Comparison of ENCODE assay signal across 8 mouse cellular contexts in genomic region chr10:118870201-118870980, GRCm38 (mm10). TPM values are rescaled to one million over a fixed set of nuclear protein-coding genes. Genes with fewer than 3 reads are reported as not detected.
DNase-seq lines count a peak whose midpoint lies in the region; ATAC-seq and TF ChIP-seq lines count a peak whose summit lies in the region.

Gene Dyrk2, minus strand, starts transcription at chr10:118870209.

- peak within 1 kb of the TSS; percentile 60 for H3K9ac ChIP-seq in CH12.LX (ENCODE audit: insufficient read depth, low read depth)
- peak within 1 kb of the TSS; percentile 100 for H3K9ac ChIP-seq in heart, embryonic 11.5 days (ENCODE audit: low read depth, low read length)
- H3K9ac ChIP-seq in kidney, embryonic 16.5 days (replicated peaks; ENCODE audit: low read length): peak within 1 kb of the TSS; percentile 99
- peak within 1 kb of the TSS; percentile 97 for H3K9ac ChIP-seq in neural tube, embryonic 14.5 days (replicated peaks; ENCODE audit: low read depth, low read length)

- H3K4me2 ChIP-seq in CH12.LX (ENCODE audit: insufficient read depth, low read depth, poor library complexity, severe bottlenecking): peak within 1 kb of the TSS; percentile 83
- peak within 1 kb of the TSS; percentile 96 for H3K4me2 ChIP-seq in heart, embryonic 11.5 days
- H3K4me2 ChIP-seq in kidney, embryonic 16.5 days (replicated peaks; ENCODE audit: low read depth, low read length): peak within 1 kb of the TSS; percentile 84
- H3K4me2 ChIP-seq in neural tube, embryonic 14.5 days (ENCODE audit: low read depth, low read length): peak within 1 kb of the TSS; percentile 66

- no peak for TF ChIP-seq EP300 in CH12.LX (IDR thresholded peaks at IDR 0.05; ENCODE audit: low read length)

- no peaks in the 10 kb centered on the region for H3K27me3 ChIP-seq in CH12.LX (replicated peaks)
- no peaks in the 10 kb centered on the region for H3K27me3 ChIP-seq in embryonic facial prominence, embryonic 10.5 days (replicated peaks; ENCODE audit: low read depth, poor library complexity, severe bottlenecking)
- H3K27me3 ChIP-seq in heart, embryonic 11.5 days (ENCODE audit: control insufficient read depth, insufficient read depth, low read length): no peaks in the 10 kb centered on the region
- no peaks in the 10 kb centered on the region for H3K27me3 ChIP-seq in kidney, embryonic 16.5 days (ENCODE audit: insufficient read depth, low read length)
- no peaks in the 10 kb centered on the region for H3K27me3 ChIP-seq in neural tube, embryonic 14.5 days (ENCODE audit: control insufficient read depth, insufficient read depth, low read length)

- H3K4me1 ChIP-seq in CH12.LX (ENCODE audit: control insufficient read depth in 1 of 2, insufficient read depth in 2 of 2): peaks cover 4 to 29% of the 10 kb centered on the region in 2 experiments; a peak in 2 of 4 replicates
- H3K4me1 ChIP-seq in embryonic facial prominence, embryonic 10.5 days: peaks cover 40% of the 10 kb centered on the region
- H3K4me1 ChIP-seq in heart, embryonic 11.5 days (ENCODE audit: control insufficient read depth, insufficient read depth, low read length): peaks cover 21% of the 10 kb centered on the region
- peaks cover 30% of the 10 kb centered on the region for H3K4me1 ChIP-seq in kidney, embryonic 16.5 days (ENCODE audit: insufficient read depth, low read length)
- H3K4me1 ChIP-seq in neural tube, embryonic 14.5 days (ENCODE audit: control insufficient read depth, insufficient read depth, low read length): peaks cover 21% of the 10 kb centered on the region

- peaks cover 0 to 6% of the 10 kb centered on the region in 2 experiments for H3K36me3 ChIP-seq in CH12.LX (replicated peaks in 1 of 2; ENCODE audit: control insufficient read depth in 1 of 2, insufficient read depth in 1 of 2, low read length in 1 of 2)
- peaks cover 2% of the 10 kb centered on the region; the same call in 1 of the 2 replicates for H3K36me3 ChIP-seq in embryonic facial prominence, embryonic 10.5 days (replicated peaks)
- H3K36me3 ChIP-seq in heart, embryonic 11.5 days (ENCODE audit: control insufficient read depth, insufficient read depth, low read length): no peaks in the 10 kb centered on the region
- no peaks in the 10 kb centered on the region for H3K36me3 ChIP-seq in kidney, embryonic 16.5 days (ENCODE audit: insufficient read depth, low read length)
- no peaks in the 10 kb centered on the region; the same call in 1 of the 2 replicates for H3K36me3 ChIP-seq in neural tube, embryonic 14.5 days (ENCODE audit: control insufficient read depth, insufficient read depth, low read length)

- TF ChIP-seq RAD21 in CH12.LX (IDR thresholded peaks at IDR 0.05; ENCODE audit: low read depth, low read length): no peak

- TF ChIP-seq POLR2A in CH12.LX (IDR thresholded peaks at IDR 0.05; ENCODE audit: low read depth, low read length): no peak

- peak within 1 kb of the TSS; percentile 40 to 87 (median 80) for H3K4me3 ChIP-seq in CH12.LX (replicated peaks in 1 of 3; ENCODE audit: low read depth in 2 of 3, low read length in 2 of 3, poor library complexity in 1 of 3)
- H3K4me3 ChIP-seq in embryonic facial prominence, embryonic 10.5 days: peak within 1 kb of the TSS; percentile 99
- H3K4me3 ChIP-seq in heart, embryonic 11.5 days (ENCODE audit: low read depth, low read length): peak within 1 kb of the TSS; percentile 97
- peak within 1 kb of the TSS; percentile 95 for H3K4me3 ChIP-seq in kidney, embryonic 16.5 days (ENCODE audit: low read length)
- peak within 1 kb of the TSS; percentile 95 for H3K4me3 ChIP-seq in neural tube, embryonic 14.5 days (ENCODE audit: low read depth, low read length)

- DNase-seq in CH12.LX (ENCODE audit: extremely low read depth): peak; percentile 51
- DNase-seq in ZHBTc4 (ENCODE audit: low read depth, low spot score): peak; percentile 45
- DNase-seq in embryonic facial prominence, embryonic 10.5 days (ENCODE audit: low spot score): peak; percentile 60
- peak; percentile 33 to 43 for DNase-seq in lung, adult 18-20 months
- DNase-seq in yolk sac, embryonic 10.5 days (ENCODE audit: low spot score): no peak

- peaks cover 12% of the 10 kb centered on the region for H3K79me2 ChIP-seq in CH12.LX (replicated peaks; ENCODE audit: control insufficient read depth, extremely low read depth, insufficient read depth, poor library complexity, severe bottlenecking)

- no peak for TF ChIP-seq CTCF in CH12.LX (conservative IDR thresholded peaks at IDR 0.05 in 1 of 2, IDR thresholded peaks at IDR 0.05 in 1 of 2; ENCODE audit: low read depth in 2 of 2, low read length in 2 of 2)

- H3K27ac ChIP-seq in CH12.LX (ENCODE audit: insufficient read depth, low read depth): no peak within 1 kb of the TSS
- peak within 1 kb of the TSS; percentile 99 for H3K27ac ChIP-seq in embryonic facial prominence, embryonic 10.5 days (replicated peaks)
- H3K27ac ChIP-seq in heart, embryonic 11.5 days (ENCODE audit: low read depth, low read length): peak within 1 kb of the TSS; percentile 95
- peak within 1 kb of the TSS; percentile 96 for H3K27ac ChIP-seq in kidney, embryonic 16.5 days (ENCODE audit: low read length)
- H3K27ac ChIP-seq in neural tube, embryonic 14.5 days (ENCODE audit: low read depth, low read length): peak within 1 kb of the TSS; percentile 97

- no peak for ATAC-seq in heart, embryonic 11.5 days (replicated peaks; ENCODE audit: insufficient number of reproducible peaks, low FRiP score, low TSS enrichment)
- peak; percentile 5; the same call in 1 of the 2 replicates for ATAC-seq in kidney, embryonic 16.5 days (ENCODE audit: low FRiP score, low TSS enrichment)
- no peak; the same call in 1 of the 2 replicates for ATAC-seq in neural tube, embryonic 14.5 days (ENCODE audit: low read depth)

- in situ Hi-C loops in CH12.LX (cut with MboI; ENCODE audit: low pct_ligation_motif_present, low pct_unique_long_range_greater_than_20kb, low sequenced_read_pairs): no loop called here

- 5% methylated on average over 16 of the region's 16 CpGs for WGBS in embryonic facial prominence, embryonic 10.5 days
- WGBS in heart, embryonic 11.5 days (ENCODE audit: insufficient replicate concordance): 11% methylated on average over 16 of the region's 16 CpGs
- 7% methylated on average over 16 of the region's 16 CpGs for WGBS in kidney, embryonic 16.5 days
- WGBS in neural tube, embryonic 14.5 days: 4% methylated on average over 16 of the region's 16 CpGs

- dilution Hi-C loops in CH12.LX (cut with MboI; ENCODE audit: extremely low pct_ligation_motif_present, extremely low pct_unique_long_range_greater_than_20kb, low sequenced_read_pairs): no loop called here

- no peaks in the 10 kb centered on the region for H3K9me3 ChIP-seq in CH12.LX (replicated peaks; ENCODE audit: low read length)
- no peaks in the 10 kb centered on the region for H3K9me3 ChIP-seq in embryonic facial prominence, embryonic 10.5 days
- no peaks in the 10 kb centered on the region for H3K9me3 ChIP-seq in heart, embryonic 11.5 days (replicated peaks; ENCODE audit: control insufficient read depth, low read length)
- 0 out of 2 replicates have a peak, but pooled peaks cover 4% of the 10 kb centered on the region for H3K9me3 ChIP-seq in kidney, embryonic 16.5 days (ENCODE audit: low read length)
- no peaks in the 10 kb centered on the region for H3K9me3 ChIP-seq in neural tube, embryonic 14.5 days (ENCODE audit: control insufficient read depth, low read length)

TF ChIP-seq in CH12.LX, 34 proteins besides CTCF, POLR2A, EP300 and RAD21:
- TF ChIP-seq ZC3H11A (IDR thresholded peaks at IDR 0.05; ENCODE audit: low read depth, low read length): no peak
TF ChIP-seq in CH12.LX: peak in this region for 0.

RNA-seq across cellular contexts. Expression of gene Dyrk2, which starts in this region (rescaled TPM):
- total RNA-seq in CH12.LX (2012; rRNA removed) (6.6 and 11.4 TPM in 2 replicates), CH12.LX (2014; rRNA removed) (14.7 and 18.3 TPM in 2 replicates)
- 13.6 and 15.2 TPM in 2 replicates for polyA plus RNA-seq in CH12.LX (2012; ENCODE audit: insufficient read length, low read depth)
- 7.3 and 7.6 TPM in 2 replicates for polyA plus RNA-seq in embryonic facial prominence, embryonic 10.5 days (2016; fragmentation: Nextera tagmentation; extraction: Ambion mirVana)
- 14.0 and 15.4 TPM in 2 replicates for polyA plus RNA-seq in heart, embryonic 11.5 days (2014; fragmentation: Nextera tagmentation; extraction: Ambion mirVana)
- 7.6 and 8.4 TPM in 2 replicates for polyA plus RNA-seq in kidney, embryonic 16.5 days (2015; fragmentation: Nextera tagmentation; extraction: Ambion mirVana)
- 17.5 and 18.1 TPM in 2 replicates for polyA plus RNA-seq in neural tube, embryonic 14.5 days (2014; fragmentation: Nextera tagmentation; extraction: Ambion mirVana)
